Mouse (Mus musculus) lung, adult 18-20 months (tissue): ENCODE data around the gene Ttyh2.

Source experiments
- DNase-seq, 2 experiments: peaks; one replicate each; pipeline ENCODE4 v3.0.0; 2022; ENCODE audit warnings: mixed read lengths in 2 of 2

Gene Ttyh2

GRCm38 (mm10) chr11:114683029-114683721, 7.9 kb downstream of the Ttyh2 start:
- DNase-seq: no peak

- DNase-seq: no peak
These were observed 8.7 kb downstream of the Ttyh2 start for GRCm38 (mm10) chr11:114683722-114684621.

- DNase-seq: peak; percentile 15 to 22
These were observed 9.6 kb downstream of the Ttyh2 start for GRCm38 (mm10) chr11:114684627-114685373.

GRCm38 (mm10) chr11:114685526-114686040, 10.4 kb downstream of the Ttyh2 start:
- DNase-seq: no peak

GRCm38 (mm10) chr11:114686221-114686959, 11.2 kb downstream of the Ttyh2 start:
- DNase-seq: no peak

- DNase-seq: no peak
These were observed 12.4 kb downstream of the Ttyh2 start for GRCm38 (mm10) chr11:114687574-114688188.

GRCm38 (mm10) chr11:114688729-114689128, 13.5 kb downstream of the Ttyh2 start:
- DNase-seq: no peak

GRCm38 (mm10) chr11:114690192-114690591, 15.0 kb downstream of the Ttyh2 start:
- no peak for DNase-seq

- no peak for DNase-seq
These were observed 16.4 kb downstream of the Ttyh2 start for GRCm38 (mm10) chr11:114691454-114692182.

GRCm38 (mm10) chr11:114692601-114693000, 17.4 kb downstream of the Ttyh2 start:
- DNase-seq: no peak

- DNase-seq: no peak
These were observed 18.2 kb downstream of the Ttyh2 start for GRCm38 (mm10) chr11:114693456-114693855.

GRCm38 (mm10) chr11:114694451-114694850, 19.2 kb downstream of the Ttyh2 start:
- no peak for DNase-seq

GRCm38 (mm10) chr11:114698496-114698895, 23.3 kb downstream of the Ttyh2 start:
- no peak for DNase-seq

- peak; percentile 40 for DNase-seq
These were observed 24.3 kb downstream of the Ttyh2 start for GRCm38 (mm10) chr11:114699511-114699910.

GRCm38 (mm10) chr11:114702311-114702995, 27.2 kb downstream of the Ttyh2 start:
- DNase-seq: no peak

- DNase-seq: no peak
These were observed 27.7 kb downstream of the Ttyh2 start for GRCm38 (mm10) chr11:114702996-114703361.

- DNase-seq: no peak
These were observed 29.1 kb downstream of the Ttyh2 start for GRCm38 (mm10) chr11:114704071-114704913.

- no peak for DNase-seq
These were observed 31.1 kb downstream of the Ttyh2 start for GRCm38 (mm10) chr11:114706358-114706757.

- no peak for DNase-seq
These were observed 36.2 kb downstream of the Ttyh2 start for GRCm38 (mm10) chr11:114711393-114711792.

GRCm38 (mm10) chr11:114711861-114712260, 36.6 kb downstream of the Ttyh2 start:
- no peak for DNase-seq
